Mouse (Mus musculus): ENCODE measurements around the gene Fgfr2. TPM values are rescaled to one million over a fixed set of nuclear protein-coding genes. Genes with fewer than 3 reads are reported as not detected.

Fgfr2 gene
- polyA plus RNA-seq, 1 experiment, result 0.17 TPM

GRCm38 (mm10) chr7:132787496-132788190, 335.5 kb downstream of the Fgfr2 start:
- H3K4me2 ChIP-seq (ENCODE audit: low read depth), result no peak overlapping the region
- no peak overlapping the region for H3ac ChIP-seq (ENCODE audit: control insufficient read depth, insufficient read length)
- no peaks in the 10 kb centered on the region for H3K36me3 ChIP-seq (ENCODE audit: control insufficient read depth, insufficient read depth)
- no peak overlapping the region for H3K4me3 ChIP-seq
- no peaks in the 10 kb centered on the region for H3K27me3 ChIP-seq (ENCODE audit: control insufficient read depth, insufficient read depth, insufficient read length)
- no peak for TF ChIP-seq E2F4 (IDR thresholded peaks at IDR 0.05; ENCODE audit: insufficient read depth)
- TF ChIP-seq POLR2A (IDR thresholded peaks at IDR 0.05; ENCODE audit: insufficient read length, low read depth), result no peak
- no peak for TF ChIP-seq SRF (IDR thresholded peaks at IDR 0.05; ENCODE audit: control insufficient read depth, insufficient read length, low read depth)
- no peak for TF ChIP-seq TCF3 (IDR thresholded peaks at IDR 0.05; ENCODE audit: insufficient read length, low read depth)
- no peak for TF ChIP-seq TCF12 (IDR thresholded peaks at IDR 0.05; ENCODE audit: insufficient read depth, poor library complexity, severe bottlenecking)
- no peak for TF ChIP-seq REST (IDR thresholded peaks at IDR 0.05; ENCODE audit: insufficient read depth, insufficient read length)
- no peak for TF ChIP-seq MAX (IDR thresholded peaks at IDR 0.05; ENCODE audit: low read depth)
- TF ChIP-seq USF1 (IDR thresholded peaks at IDR 0.05; ENCODE audit: low read depth), result no peak
- TF ChIP-seq MYOD1 (IDR thresholded peaks at IDR 0.05; ENCODE audit: control insufficient read depth in 1 of 3, insufficient read length in 2 of 3, low read depth in 2 of 3), result no peak
- TF ChIP-seq CEBPB (IDR thresholded peaks at IDR 0.05; ENCODE audit: insufficient read depth, poor library complexity, severe bottlenecking), result no peak
- no peak for TF ChIP-seq MYOG (IDR thresholded peaks at IDR 0.05; ENCODE audit: control insufficient read depth in 1 of 3, insufficient read depth in 1 of 3, insufficient read length in 2 of 3, low read depth in 2 of 3)
- TF ChIP-seq POLR2AphosphoS2 (IDR thresholded peaks at IDR 0.05; ENCODE audit: insufficient read length, low read depth), result no peak
- H3K79me2 ChIP-seq (ENCODE audit: control insufficient read depth, insufficient read depth), result peaks cover 13% of the 10 kb centered on the region

DNA sequence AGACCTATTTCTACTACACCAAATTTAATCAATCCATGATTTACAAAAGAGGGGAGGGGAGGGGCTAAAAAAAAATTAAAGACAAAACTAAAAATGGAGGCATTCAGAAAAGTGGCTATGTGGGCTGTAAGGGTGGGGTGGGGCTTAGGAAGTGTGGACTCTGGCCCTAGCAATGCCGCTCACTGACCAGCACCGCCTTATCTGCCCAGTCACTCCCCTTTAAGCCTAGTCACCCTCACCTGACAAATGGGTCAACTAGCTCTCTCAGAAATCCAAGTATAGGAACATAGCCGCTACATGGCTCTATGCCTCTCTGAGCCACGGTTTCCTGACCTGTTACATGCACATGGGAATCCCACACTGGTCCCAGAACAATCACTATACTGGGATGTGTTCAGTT, 336.1 kb downstream of the Fgfr2 start:
- no peaks in the 10 kb centered on the region for H3K27me3 ChIP-seq (ENCODE audit: control insufficient read depth, insufficient read depth, insufficient read length)
- H3ac ChIP-seq (ENCODE audit: control insufficient read depth, insufficient read length), result no peak overlapping the region
- TF ChIP-seq SRF (IDR thresholded peaks at IDR 0.05; ENCODE audit: control insufficient read depth, insufficient read length, low read depth), result no peak
- TF ChIP-seq USF1 (IDR thresholded peaks at IDR 0.05; ENCODE audit: low read depth), result no peak
- no peak for TF ChIP-seq TCF12 (IDR thresholded peaks at IDR 0.05; ENCODE audit: insufficient read depth, poor library complexity, severe bottlenecking)
- TF ChIP-seq CEBPB (IDR thresholded peaks at IDR 0.05; ENCODE audit: insufficient read depth, poor library complexity, severe bottlenecking), result no peak
- TF ChIP-seq E2F4 (IDR thresholded peaks at IDR 0.05; ENCODE audit: insufficient read depth), result no peak
- no peak for TF ChIP-seq REST (IDR thresholded peaks at IDR 0.05; ENCODE audit: insufficient read depth, insufficient read length)
- TF ChIP-seq TCF3 (IDR thresholded peaks at IDR 0.05; ENCODE audit: insufficient read length, low read depth), result no peak
- no peak for TF ChIP-seq POLR2A (IDR thresholded peaks at IDR 0.05; ENCODE audit: insufficient read length, low read depth)
- H3K4me2 ChIP-seq (ENCODE audit: low read depth), result no peak overlapping the region
- H3K79me2 ChIP-seq (ENCODE audit: control insufficient read depth, insufficient read depth), result peaks cover 7% of the 10 kb centered on the region
- no peak overlapping the region for H3K4me3 ChIP-seq
- no peaks in the 10 kb centered on the region for H3K36me3 ChIP-seq (ENCODE audit: control insufficient read depth, insufficient read depth)

GRCm38 (mm10) chr7:132786522-132786921, 336.6 kb downstream of the Fgfr2 start:
- Histone ChIP-seq H3ac (ENCODE audit: control insufficient read depth, insufficient read length) (no peak overlapping the region), H3K4me2 (ENCODE audit: low read depth) (no peak overlapping the region), H3K27me3 (ENCODE audit: control insufficient read depth, insufficient read depth, insufficient read length) (no peaks in the 10 kb centered on the region), H3K4me3 (no peak overlapping the region), H3K79me2 (ENCODE audit: control insufficient read depth, insufficient read depth) (peaks cover 5% of the 10 kb centered on the region), H3K36me3 (ENCODE audit: control insufficient read depth, insufficient read depth) (no peaks in the 10 kb centered on the region)
- TF ChIP-seq TCF3 (IDR thresholded peaks at IDR 0.05; ENCODE audit: insufficient read length, low read depth) (no peak), E2F4 (IDR thresholded peaks at IDR 0.05; ENCODE audit: insufficient read depth) (no peak), SRF (IDR thresholded peaks at IDR 0.05; ENCODE audit: control insufficient read depth, insufficient read length, low read depth) (no peak), MAX (IDR thresholded peaks at IDR 0.05; ENCODE audit: low read depth) (no peak), MYOG (IDR thresholded peaks at IDR 0.05; ENCODE audit: control insufficient read depth in 1 of 3, insufficient read depth in 1 of 3, insufficient read length in 2 of 3, low read depth in 2 of 3) (no peak), CEBPB (IDR thresholded peaks at IDR 0.05; ENCODE audit: insufficient read depth, poor library complexity, severe bottlenecking) (no peak), USF1 (IDR thresholded peaks at IDR 0.05; ENCODE audit: low read depth) (no peak), POLR2AphosphoS2 (IDR thresholded peaks at IDR 0.05; ENCODE audit: insufficient read length, low read depth) (no peak), POLR2A (IDR thresholded peaks at IDR 0.05; ENCODE audit: insufficient read length, low read depth) (no peak), MYOD1 (IDR thresholded peaks at IDR 0.05; ENCODE audit: control insufficient read depth in 1 of 3, insufficient read length in 2 of 3, low read depth in 2 of 3) (no peak), TCF12 (IDR thresholded peaks at IDR 0.05; ENCODE audit: insufficient read depth, poor library complexity, severe bottlenecking) (no peak), REST (IDR thresholded peaks at IDR 0.05; ENCODE audit: insufficient read depth, insufficient read length) (no peak)

GRCm38 (mm10) chr7:132786011-132786410, 337.1 kb downstream of the Fgfr2 start:
- TF ChIP-seq REST (IDR thresholded peaks at IDR 0.05; ENCODE audit: insufficient read depth, insufficient read length) (no peak), TCF12 (IDR thresholded peaks at IDR 0.05; ENCODE audit: insufficient read depth, poor library complexity, severe bottlenecking) (no peak), TCF3 (IDR thresholded peaks at IDR 0.05; ENCODE audit: insufficient read length, low read depth) (no peak), POLR2AphosphoS2 (IDR thresholded peaks at IDR 0.05; ENCODE audit: insufficient read length, low read depth) (no peak), CEBPB (IDR thresholded peaks at IDR 0.05; ENCODE audit: insufficient read depth, poor library complexity, severe bottlenecking) (no peak), POLR2A (IDR thresholded peaks at IDR 0.05; ENCODE audit: insufficient read length, low read depth) (no peak), MAX (IDR thresholded peaks at IDR 0.05; ENCODE audit: low read depth) (no peak), MYOG (IDR thresholded peaks at IDR 0.05; ENCODE audit: control insufficient read depth in 1 of 3, insufficient read depth in 1 of 3, insufficient read length in 2 of 3, low read depth in 2 of 3) (no peak), SRF (IDR thresholded peaks at IDR 0.05; ENCODE audit: control insufficient read depth, insufficient read length, low read depth) (no peak), E2F4 (IDR thresholded peaks at IDR 0.05; ENCODE audit: insufficient read depth) (no peak), MYOD1 (IDR thresholded peaks at IDR 0.05; ENCODE audit: control insufficient read depth in 1 of 3, insufficient read length in 2 of 3, low read depth in 2 of 3) (no peak), USF1 (IDR thresholded peaks at IDR 0.05; ENCODE audit: low read depth) (no peak)
- H3K4me2 ChIP-seq (ENCODE audit: low read depth), result no peak overlapping the region
- no peak overlapping the region for H3ac ChIP-seq (ENCODE audit: control insufficient read depth, insufficient read length)
- no peaks in the 10 kb centered on the region for H3K36me3 ChIP-seq (ENCODE audit: control insufficient read depth, insufficient read depth)
- no peak overlapping the region for H3K4me3 ChIP-seq
- H3K79me2 ChIP-seq (ENCODE audit: control insufficient read depth, insufficient read depth), result peaks cover 5% of the 10 kb centered on the region
- H3K27me3 ChIP-seq (ENCODE audit: control insufficient read depth, insufficient read depth, insufficient read length), result no peaks in the 10 kb centered on the region
